In the genomic region with DNA sequence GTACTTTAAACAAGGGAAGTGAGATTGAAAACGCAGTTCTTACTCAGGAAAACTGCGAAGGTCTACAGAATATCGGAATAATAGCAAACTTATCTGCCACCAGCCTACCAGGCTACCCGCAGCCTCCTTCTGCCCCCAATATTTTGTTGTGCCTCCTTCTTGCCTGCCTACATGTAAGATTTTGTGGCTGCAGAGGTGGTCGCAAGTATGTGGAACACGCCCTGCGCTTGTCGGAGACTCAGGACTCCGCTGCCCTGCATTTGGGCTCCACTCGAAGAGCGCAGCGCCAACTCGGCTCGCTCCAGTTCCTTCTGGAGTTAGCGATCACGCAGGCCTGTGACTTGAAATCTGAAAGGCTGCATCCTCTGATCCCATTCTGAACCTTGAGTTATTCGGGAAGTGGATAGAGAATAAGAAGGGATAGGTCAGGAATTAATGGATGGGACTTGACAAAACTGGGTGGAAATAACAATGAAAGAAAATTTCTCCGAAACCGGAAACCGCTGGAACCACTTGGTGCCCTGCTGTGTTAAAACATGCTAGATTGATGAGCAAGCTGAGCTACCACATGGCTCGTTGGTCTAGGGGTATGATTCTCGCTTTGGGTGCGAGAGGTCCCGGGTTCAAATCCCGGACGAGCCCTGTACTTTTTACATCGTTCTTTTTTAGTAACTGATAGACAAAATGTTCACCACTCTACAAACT, we compare ENCODE assay signal across 8 mouse cellular contexts. TPM values are rescaled to one million over a fixed set of nuclear protein-coding genes. Genes with fewer than 3 reads are reported as not detected.
DNase-seq lines count a peak whose midpoint lies in the region; ATAC-seq lines count a peak whose summit lies in the region.

No protein-coding gene starts in this region.

- WGBS in hindbrain, embryonic 13.5 days: 1% methylated on average over 27 of the region's 27 CpGs

- H3K27ac ChIP-seq in hindbrain, embryonic 13.5 days: peak overlapping the region; percentile 76

- 0 out of 2 replicates have a peak, but pooled peaks cover 8% of the 10 kb centered on the region for H3K27me3 ChIP-seq in hindbrain, embryonic 13.5 days

- H3K9me3 ChIP-seq in hindbrain, embryonic 13.5 days: no peaks in the 10 kb centered on the region

- H3K4me1 ChIP-seq in hindbrain, embryonic 13.5 days (replicated peaks): peaks cover 13% of the 10 kb centered on the region; the same call in 1 of the 2 replicates

- H3K36me3 ChIP-seq in hindbrain, embryonic 13.5 days: no peaks in the 10 kb centered on the region

- peak overlapping the region; percentile 82 for H3K4me2 ChIP-seq in hindbrain, embryonic 13.5 days

- H3K9ac ChIP-seq in hindbrain, embryonic 13.5 days: peak overlapping the region; percentile 68

- peak; percentile 87 for DNase-seq in NIH3T3 (ENCODE audit: low read depth)
- peak; percentile 83 for DNase-seq in cerebellum, adult 9-11 months
- DNase-seq in frontal cortex, adult 2 months (ENCODE audit: extremely low spot score in 1 of 2, low spot score in 1 of 2): peak; percentile 53 to 94
- peak; percentile 82 to 86 for DNase-seq in layer of hippocampus, postnatal 36 days
- DNase-seq in lung, postnatal 25 days (ENCODE audit: low spot score): peak; percentile 86
- DNase-seq in retina, embryonic 14.5 days (ENCODE audit: low spot score): peak; percentile 94
- peak; percentile 80 for DNase-seq in urinary bladder, adult 2 months (ENCODE audit: low spot score)

- peak overlapping the region; percentile 63 for H3K4me3 ChIP-seq in hindbrain, embryonic 13.5 days

- peak; percentile 52 for ATAC-seq in hindbrain, embryonic 13.5 days (ENCODE audit: low FRiP score)

RNA-seq across cellular contexts. Expression of gene Rnase4, which starts 0.6 kb away (rescaled TPM):
- polyA plus RNA-seq in frontal cortex, adult 2 months (2012; rRNA removed): 20.3 and 27.1 TPM in 2 replicates
- polyA plus RNA-seq in hindbrain, embryonic 13.5 days (2015; fragmentation: Nextera tagmentation; extraction: Ambion mirVana): 15.3 and 17.5 TPM in 2 replicates
- total RNA-seq in layer of hippocampus, postnatal 36 days (2021): 10 to 100 TPM; 15.8 to 18.7 TPM
- polyA plus RNA-seq in urinary bladder, adult 2 months (2012; rRNA removed): 373 and 403 TPM in 2 replicates

RNA-seq across cellular contexts. Expression of gene Ang, which starts 0.7 kb away (rescaled TPM):
- 4.2 and 6.9 TPM in 2 replicates for polyA plus RNA-seq in frontal cortex, adult 2 months (2012; rRNA removed)
- polyA plus RNA-seq in hindbrain, embryonic 13.5 days (2015; fragmentation: Nextera tagmentation; extraction: Ambion mirVana): 4.1 and 4.4 TPM in 2 replicates
- total RNA-seq in layer of hippocampus, postnatal 36 days (2021): 1 to 10 TPM; 3.4 to 5.6 TPM
- 60.1 and 64.0 TPM in 2 replicates for polyA plus RNA-seq in urinary bladder, adult 2 months (2012; rRNA removed)

RNA-seq across cellular contexts. Expression of gene Olfr750, which starts 16.0 kb away (rescaled TPM):
- not detected in 2 replicates for polyA plus RNA-seq in frontal cortex, adult 2 months (2012; rRNA removed)
- 0.05 TPM in 1 of 2 replicates, not detected in the other for polyA plus RNA-seq in hindbrain, embryonic 13.5 days (2015; fragmentation: Nextera tagmentation; extraction: Ambion mirVana)
- not detected for total RNA-seq in layer of hippocampus, postnatal 36 days (2021)
- polyA plus RNA-seq in urinary bladder, adult 2 months (2012; rRNA removed): 0.06 TPM in 1 of 2 replicates, not detected in the other

RNA-seq across cellular contexts. Expression of gene Eddm3b, which starts 24.0 kb away (rescaled TPM):
- polyA plus RNA-seq in frontal cortex, adult 2 months (2012; rRNA removed): not detected in 2 replicates
- not detected in 2 replicates for polyA plus RNA-seq in hindbrain, embryonic 13.5 days (2015; fragmentation: Nextera tagmentation; extraction: Ambion mirVana)
- total RNA-seq in layer of hippocampus, postnatal 36 days (2021): not detected
- 0.04 and 0.06 TPM in 2 replicates for polyA plus RNA-seq in urinary bladder, adult 2 months (2012; rRNA removed)

RNA-seq across cellular contexts. Expression of gene Rnase12, which starts 32.8 kb away (rescaled TPM):
- polyA plus RNA-seq in frontal cortex, adult 2 months (2012; rRNA removed): 0.20 TPM in 1 of 2 replicates, not detected in the other
- not detected in 2 replicates for polyA plus RNA-seq in hindbrain, embryonic 13.5 days (2015; fragmentation: Nextera tagmentation; extraction: Ambion mirVana)
- total RNA-seq in layer of hippocampus, postnatal 36 days (2021): not detected
- polyA plus RNA-seq in urinary bladder, adult 2 months (2012; rRNA removed): 0.32 TPM in 1 of 2 replicates, not detected in the other

Comparison
In these comparisons a context has a peak if more than half of its experiments do, and no peak if none do; other contexts are left out.
1. Peak in every context shown above with its lines: DNase-seq, ATAC-seq, H3K4me3 ChIP-seq and H3K27ac ChIP-seq.
2. RNA of gene Rnase4, which starts 0.6 kb away (polyA plus RNA-seq): 373 to 403 TPM in urinary bladder, adult 2 months; 20.3 to 27.1 TPM in frontal cortex, adult 2 months and 15.3 to 17.5 TPM in hindbrain, embryonic 13.5 days; every median in the first group is over 10 times any median in the second.